ENCODE assay signal across 11 mouse cellular contexts in the genomic region with DNA sequence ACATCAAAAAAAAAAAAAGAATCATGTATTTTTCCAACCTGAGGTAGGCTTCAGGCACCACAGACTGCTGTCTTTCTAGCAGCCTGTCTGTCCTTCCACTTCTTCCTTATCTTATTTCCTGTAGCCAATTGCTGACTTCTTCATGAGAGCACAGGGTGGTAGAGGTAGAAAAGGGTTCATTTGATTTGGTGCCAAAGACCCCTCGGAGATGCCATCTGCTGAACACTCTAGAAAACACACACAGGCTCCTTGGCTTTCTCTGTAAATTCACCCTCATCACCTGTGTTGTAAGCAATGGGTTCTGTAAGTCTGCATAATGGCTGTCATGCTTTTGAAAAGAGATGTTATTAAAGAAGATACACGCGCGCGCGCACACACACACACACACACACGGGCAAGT.
DNase-seq lines count a peak whose midpoint lies in the region.
"Had no signal": no experiment of that assay in that cellular context is flagged by ENCODE, and none has a peak within 500 bp of the region (broad histone marks: within the 10 kb centered on the region; RNA-seq: fewer than 3 reads in every experiment).

No protein-coding gene starts in this region.

- intact Hi-C loops in heart, postnatal 14 days (cut with DNase I), result no loop called here

- DNase-seq in cerebellum, postnatal 14 days, result peak; percentile 27 to 72
- no peak for DNase-seq in cerebellum, adult 9-11 months
- peak; percentile 9 for DNase-seq in heart, adult 11 months
- no peak for DNase-seq in heart, postnatal 14 days
- DNase-seq: adrenal gland, adult 2 months; adrenal gland, postnatal 10 days; adrenal gland, postnatal 25 days; cerebellum, adult 11 months; cerebellum, adult 18-20 months; cerebellum, adult 9-10 months; embryo, embryonic 11 days had no signal

Comparison
In these comparisons a context has a peak if more than half of its experiments do, and no peak if none do; other contexts are left out.
1. DNase-seq: peak in cerebellum, postnatal 14 days (2 of 2) and heart, adult 11 months (single experiment); none in cerebellum, adult 9-11 months (single experiment) and heart, postnatal 14 days (0 of 2).